Mouse (Mus musculus): ENCODE results near the gene Gm20388.

- no peak for TF ChIP-seq CTCF (IDR thresholded peaks at IDR 0.05; ENCODE audit: low read depth)
- no peak for TF ChIP-seq EP300 (IDR thresholded peaks at IDR 0.05; ENCODE audit: low read depth)
These were observed 1563.7 kb downstream of the Gm20388 start for GRCm38 (mm10) chr8:121474161-121474897.
